Mouse (Mus musculus) forelimb bud, embryonic 11.5 days (tissue): ENCODE results near the gene Tnfsf11.

Source experiments
- DNase-seq: peaks from one replicate; pipeline ENCODE4 v3.0.0-alpha.2; 2012; ENCODE audit warnings: low read depth, low spot score

The Tnfsf11 gene

DNA sequence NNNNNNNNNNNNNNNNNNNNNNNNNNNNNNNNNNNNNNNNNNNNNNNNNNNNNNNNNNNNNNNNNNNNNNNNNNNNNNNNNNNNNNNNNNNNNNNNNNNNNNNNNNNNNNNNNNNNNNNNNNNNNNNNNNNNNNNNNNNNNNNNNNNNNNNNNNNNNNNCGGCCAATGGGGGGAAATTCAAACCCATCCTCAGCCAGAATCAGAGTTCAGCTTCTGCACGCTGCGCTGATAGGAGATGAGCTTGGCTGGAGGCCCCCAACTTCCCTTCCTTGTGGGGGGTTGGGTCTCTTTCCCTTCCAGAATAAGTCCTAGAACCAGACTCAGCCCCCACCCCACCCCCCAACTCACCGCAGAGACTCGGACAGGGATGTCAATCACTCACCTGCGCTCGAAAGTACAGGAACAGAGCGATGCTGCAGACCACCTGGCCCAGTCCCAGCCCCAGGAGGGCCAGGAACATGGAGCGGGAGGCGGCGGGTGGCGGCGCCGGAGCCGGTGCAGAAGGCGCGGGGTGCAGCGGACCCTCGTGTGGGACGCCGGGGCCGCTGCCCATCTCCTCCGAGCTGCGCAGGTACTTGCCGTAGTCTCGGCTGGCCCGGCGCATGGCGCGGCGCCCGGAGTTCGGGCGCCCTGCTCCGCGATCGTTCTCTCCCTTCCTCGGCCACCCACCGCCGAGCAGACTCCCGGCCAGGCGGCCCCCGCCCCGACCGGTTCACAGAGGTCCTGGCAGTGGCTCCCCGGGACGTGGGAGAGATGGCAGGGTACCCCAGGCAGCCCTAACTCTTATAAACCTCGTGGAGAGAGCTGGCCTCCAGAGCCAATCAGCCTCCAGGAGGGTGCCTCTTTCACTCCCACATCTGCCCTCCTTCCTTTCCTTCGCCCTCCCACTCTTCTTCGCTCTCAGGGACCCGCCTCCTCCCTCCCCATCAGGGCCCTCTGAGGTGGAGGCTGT is at the start of gene Tnfsf11:
Gene Tnfsf11 (minus strand): TSS at position 758 of the 952 bp plus-strand sequence.
- no peak for DNase-seq

DNA sequence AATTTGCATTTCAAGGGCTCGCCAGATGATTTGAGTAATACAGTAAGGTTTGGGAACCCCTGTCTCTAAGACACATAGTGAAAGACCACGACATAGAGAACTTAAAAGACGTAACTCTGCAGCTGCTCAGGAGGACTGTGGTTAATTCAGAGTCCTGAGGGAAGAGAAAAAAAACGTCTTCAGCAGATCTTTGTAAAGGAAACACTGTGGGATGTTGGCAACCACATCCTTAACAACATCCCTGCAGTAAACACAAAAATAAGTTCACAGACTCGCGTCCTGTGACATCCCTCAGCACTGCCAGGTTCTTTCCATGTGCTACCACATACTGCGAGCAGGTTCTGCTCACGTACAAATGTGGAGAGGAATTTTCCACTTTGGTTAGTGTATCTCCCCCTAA is 48.9 kb upstream of the Tnfsf11 start:
- DNase-seq, result no peak

DNA sequence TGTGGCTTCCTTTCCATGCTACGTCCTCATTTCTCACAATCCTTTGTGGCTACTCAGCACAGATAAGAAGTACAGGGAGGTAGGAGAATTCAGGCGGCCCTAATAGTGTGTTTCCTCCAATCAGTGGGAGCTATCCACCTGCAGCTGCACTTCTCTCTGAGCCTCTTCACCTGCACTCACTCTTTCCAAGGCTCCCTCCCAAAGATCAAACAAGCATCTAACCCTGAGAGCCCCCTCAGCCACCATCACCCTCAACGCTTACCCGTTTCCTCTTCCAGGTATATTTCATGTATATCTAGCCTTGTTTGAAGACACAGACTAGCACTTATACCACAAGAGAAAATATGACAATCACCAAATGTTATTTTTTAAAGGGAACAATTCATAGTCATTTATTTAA is 47.5 kb upstream of the Tnfsf11 start:
- DNase-seq, result no peak

DNA sequence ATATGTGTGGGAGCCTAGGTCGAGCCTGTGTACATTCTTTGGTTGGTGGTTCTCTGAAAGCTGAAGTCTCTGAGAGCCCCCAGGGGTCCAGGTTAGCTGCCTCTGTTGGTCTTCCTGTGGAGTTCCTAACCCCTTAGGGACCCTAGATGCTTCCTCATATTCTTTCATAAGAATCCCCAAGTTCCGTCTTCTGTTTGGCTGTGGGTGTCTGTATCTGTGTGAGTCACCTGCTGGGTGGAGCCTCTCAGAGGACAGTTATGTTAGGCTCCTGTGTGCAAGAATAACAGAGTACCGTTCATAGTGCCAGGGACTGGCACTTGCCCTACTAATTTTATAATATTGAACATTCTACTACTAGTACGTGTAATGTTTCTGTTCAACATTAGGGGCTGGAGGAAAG is 45.0 kb upstream of the Tnfsf11 start:
- no peak for DNase-seq

GRCm38 (mm10) chr14:78351544-78351943 is 43.7 kb upstream of the Tnfsf11 start:
- DNase-seq, result no peak

DNA sequence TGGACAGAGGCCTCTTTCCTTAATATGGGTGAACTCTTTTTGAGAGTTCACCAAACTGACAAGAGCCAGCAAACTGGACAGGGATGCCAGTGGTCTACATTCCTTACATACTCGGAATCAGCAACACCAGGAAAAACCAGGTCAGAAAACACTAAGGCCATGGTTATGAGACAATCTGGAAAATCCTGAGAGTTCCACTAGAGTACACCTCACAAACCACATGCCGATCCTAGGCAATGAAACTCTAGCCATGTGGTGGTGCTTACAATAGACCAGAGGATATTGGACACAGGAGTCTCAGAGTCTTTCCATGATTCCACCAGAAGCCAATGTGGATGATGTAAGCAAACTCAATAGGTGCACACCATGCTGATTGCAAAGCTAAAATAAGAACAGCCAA is 39.9 kb upstream of the Tnfsf11 start:
- DNase-seq, result no peak

DNA sequence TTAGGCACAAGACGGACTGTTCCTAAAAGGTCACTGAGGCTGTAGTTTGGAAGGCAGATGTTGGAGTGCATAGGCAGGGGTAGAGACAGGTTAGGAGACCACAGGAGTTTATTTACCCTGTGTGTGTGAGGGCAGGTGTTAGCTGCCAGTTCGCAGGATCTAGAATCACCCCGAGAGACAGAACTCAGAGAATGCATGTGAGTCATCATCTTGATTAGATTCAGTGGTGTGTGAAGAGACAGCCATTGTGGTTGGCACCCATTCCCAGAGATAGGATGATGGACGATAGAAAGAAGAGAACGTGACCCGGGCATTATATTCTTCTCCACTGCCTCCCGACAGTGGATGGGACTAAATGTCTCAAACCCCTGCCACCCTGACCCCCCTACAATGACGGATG is 35.2 kb upstream of the Tnfsf11 start:
- DNase-seq, result no peak

- DNase-seq, result no peak
These were observed 34.3 kb upstream of the Tnfsf11 start for GRCm38 (mm10) chr14:78342146-78342545.

DNA sequence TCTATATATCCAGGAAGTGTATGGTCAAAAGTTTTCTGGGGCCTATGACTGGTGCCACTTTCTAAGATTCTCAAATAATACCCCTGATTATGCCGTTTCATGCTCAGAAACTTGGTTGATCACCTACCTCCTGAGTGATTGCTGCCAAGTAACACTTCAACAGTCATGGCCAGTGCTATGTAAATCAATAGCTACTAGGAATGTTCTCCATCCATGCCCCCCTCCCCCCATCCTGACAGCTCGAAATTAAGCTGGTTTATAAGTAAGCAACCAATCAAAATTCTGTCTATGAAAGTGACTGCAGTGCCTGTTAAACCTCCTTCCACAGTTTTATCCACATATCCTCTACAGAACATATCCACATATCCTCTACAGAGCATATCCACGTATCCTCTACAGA is 25.5 kb upstream of the Tnfsf11 start:
- DNase-seq, result no peak

- no peak for DNase-seq
These were observed 23.5 kb upstream of the Tnfsf11 start for GRCm38 (mm10) chr14:78331368-78331767.

- DNase-seq, result no peak
These were observed 22.9 kb upstream of the Tnfsf11 start for GRCm38 (mm10) chr14:78330576-78331300.

- DNase-seq, result no peak
These were observed 22.1 kb upstream of the Tnfsf11 start for GRCm38 (mm10) chr14:78329765-78330451.

GRCm38 (mm10) chr14:78323356-78323755 is 15.5 kb upstream of the Tnfsf11 start:
- no peak for DNase-seq

DNA sequence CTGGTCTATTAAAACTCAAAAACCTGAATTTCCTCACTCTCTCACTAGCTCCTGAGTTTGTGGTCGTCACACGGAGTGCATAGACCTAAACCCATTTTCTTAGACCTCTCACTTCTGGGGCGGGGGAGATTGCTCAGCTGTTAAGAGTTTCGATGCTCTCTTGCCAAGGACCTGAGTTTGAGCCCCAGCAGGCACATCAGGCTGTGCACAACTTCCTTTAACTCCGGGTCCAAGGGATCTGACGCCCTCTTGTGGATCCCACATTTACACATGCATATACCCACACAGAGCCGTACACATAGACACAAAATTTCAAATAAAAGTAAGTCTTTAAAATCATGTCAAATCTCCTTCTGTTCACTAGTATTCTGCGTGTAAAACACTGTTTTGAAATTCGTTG is 15.1 kb upstream of the Tnfsf11 start:
- no peak for DNase-seq

- DNase-seq, result no peak
These were observed 12.4 kb upstream of the Tnfsf11 start for GRCm38 (mm10) chr14:78320248-78320647.

- DNase-seq, result no peak
These were observed 11.7 kb upstream of the Tnfsf11 start for GRCm38 (mm10) chr14:78319580-78319979.

- DNase-seq, result no peak
These were observed 11.2 kb upstream of the Tnfsf11 start for GRCm38 (mm10) chr14:78319000-78319399.

DNA sequence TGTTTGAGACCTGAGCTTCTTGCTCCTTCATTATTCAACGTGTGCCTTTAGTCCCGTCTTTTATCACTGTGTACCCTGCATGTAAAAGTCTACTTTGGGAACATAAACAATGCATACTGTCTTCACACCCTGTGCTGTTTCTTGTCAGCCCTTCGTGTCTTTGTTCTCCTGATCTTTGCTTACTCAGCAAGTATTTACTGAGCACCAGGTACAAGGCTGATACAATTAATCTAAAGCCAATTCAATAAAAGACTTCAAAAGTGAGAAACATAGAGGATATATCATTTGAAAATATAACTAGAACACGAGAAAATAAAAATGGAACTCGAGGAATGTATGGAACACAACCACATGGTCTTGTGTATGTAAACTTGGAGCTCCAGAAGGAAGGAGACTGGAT is 9.8 kb upstream of the Tnfsf11 start:
- no peak for DNase-seq

DNA sequence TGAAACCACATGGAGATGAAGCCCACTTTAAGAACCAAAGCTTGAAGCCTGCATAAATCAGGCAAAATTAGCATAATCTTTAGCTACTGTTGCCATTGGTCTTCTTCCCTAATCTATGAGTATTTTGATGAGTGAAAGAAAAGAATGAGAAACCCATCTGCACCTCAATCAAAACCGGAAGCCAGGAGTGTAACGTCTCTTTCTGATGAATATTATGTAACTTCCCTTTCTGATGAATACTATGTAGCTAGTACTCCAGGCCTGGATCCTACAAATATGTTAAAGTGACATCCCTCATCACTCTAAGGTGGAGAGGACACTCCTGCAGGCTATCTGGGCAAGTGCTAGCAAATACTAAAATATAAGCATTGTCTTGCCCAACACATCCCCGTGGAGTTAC is 6.9 kb downstream of the Tnfsf11 start:
- DNase-seq, result no peak

DNA sequence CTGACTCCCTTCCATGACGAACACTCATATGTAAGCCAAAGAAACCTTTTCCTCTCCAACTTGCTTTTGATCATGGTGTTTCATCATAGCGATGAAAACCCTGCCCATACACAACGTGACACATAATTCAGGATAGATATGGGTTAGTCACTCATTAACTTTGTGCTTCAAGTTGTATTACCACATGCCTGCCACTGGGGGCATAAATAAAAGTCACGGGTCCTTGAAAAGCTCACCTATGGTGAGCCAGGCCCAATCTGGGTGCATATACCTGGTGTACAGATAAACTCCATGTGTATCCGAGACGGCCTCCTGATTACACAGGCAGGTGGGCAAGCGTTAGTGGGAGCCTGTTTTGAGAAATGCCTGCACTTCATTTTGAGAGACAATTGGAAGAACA is 15.2 kb downstream of the Tnfsf11 start:
- DNase-seq, result no peak

DNA sequence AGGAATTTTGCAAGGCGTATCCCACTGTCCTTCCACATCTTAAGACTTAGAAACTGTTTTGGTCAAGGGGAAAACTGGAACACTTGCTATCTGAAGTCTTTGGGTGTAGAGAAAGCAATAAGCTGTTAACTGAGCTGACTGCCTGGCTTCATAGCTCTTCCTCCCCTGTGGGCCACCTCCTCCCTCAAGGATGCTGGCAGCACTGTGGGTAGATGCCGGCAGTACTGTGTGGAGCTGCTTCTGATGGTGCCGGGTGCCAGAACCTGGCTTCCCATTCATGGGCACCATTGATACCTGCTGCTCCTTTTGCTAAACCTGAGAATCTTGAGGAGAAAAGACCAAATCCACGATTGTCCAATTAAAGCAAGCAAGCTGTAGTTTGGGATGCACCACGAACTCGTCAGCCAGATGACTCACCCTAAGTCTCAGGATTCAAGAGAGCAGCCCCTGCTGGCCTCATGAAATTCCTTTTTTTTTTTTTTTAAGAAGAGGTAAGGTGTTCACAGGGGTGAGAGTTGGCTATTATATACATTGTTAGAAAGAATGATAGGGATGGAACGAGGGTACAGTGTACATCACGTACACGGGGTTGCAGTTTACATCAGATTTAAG is 17.8 kb downstream of the Tnfsf11 start:
- no peak for DNase-seq

GRCm38 (mm10) chr14:78288903-78289302 is 18.9 kb downstream of the Tnfsf11 start:
- DNase-seq, result no peak
